Mouse (Mus musculus) CH12.LX (cell line): ENCODE results near the gene Galm. TPM values are rescaled to one million over a fixed set of nuclear protein-coding genes. Genes with fewer than 3 reads are reported as not detected.

ENCODE experiments used
- DNase-seq: peaks from one replicate; pipeline ENCODE4 v3.0.0-alpha.2; 2013; ENCODE audit errors: extremely low read depth
- H3K27ac ChIP-seq: 2 replicates; pipeline ENCODE4 v1.5.1; 2012; ENCODE audit warnings: low read depth, mild to moderate bottlenecking, control low read depth, moderate library complexity; ENCODE audit not compliant: insufficient read depth
- H3K27me3 ChIP-seq: replicated peaks from 2 replicates; pipeline ENCODE3; 2012; ENCODE audit warnings: inconsistent platforms
- H3K36me3 ChIP-seq, 2 experiments: replicated peaks in 1 of 2; 2 replicates each; pipeline versions ENCODE3 to v1.6.1; 2012; ENCODE audit warnings: inconsistent platforms in 1 of 2, low read length in 1 of 2, mild to moderate bottlenecking in 1 of 2, mixed read lengths in 1 of 2, moderate library complexity in 1 of 2; ENCODE audit not compliant: control insufficient read depth in 1 of 2, insufficient read depth in 1 of 2
- H3K4me1 ChIP-seq, 2 experiments: 2 replicates each; pipeline ENCODE4 v1.6.1; 2012; ENCODE audit warnings: inconsistent platforms in 1 of 2, moderate library complexity in 1 of 2; ENCODE audit not compliant: insufficient read depth in 2 of 2, control insufficient read depth in 1 of 2
- H3K4me2 ChIP-seq: 2 replicates; pipeline ENCODE4 v1.6.1; 2012; ENCODE audit warnings: low read depth, mild to moderate bottlenecking, control low read depth; ENCODE audit not compliant: poor library complexity, insufficient read depth, severe bottlenecking
- H3K4me3 ChIP-seq, 3 experiments: fragments of 150-350 bp in 1 of 3; sonication (generic) in 1 of 3; replicated peaks in 1 of 3; 2 replicates each; pipeline versions ENCODE3 to v1.5.1; 2011 to 2012; ENCODE audit warnings: low read depth in 2 of 3, low read length in 2 of 3, mild to moderate bottlenecking in 2 of 3, moderate library complexity in 2 of 3, control low read depth in 1 of 3, improper control_type of control experiment in 1 of 3, inconsistent platforms in 1 of 3, mixed read lengths in 1 of 3; ENCODE audit not compliant: poor library complexity in 1 of 3
- H3K79me2 ChIP-seq: replicated peaks from 2 replicates; pipeline ENCODE4 v1.6.1; 2012; ENCODE audit warnings: mild to moderate bottlenecking, moderate library complexity; ENCODE audit not compliant: control insufficient read depth, poor library complexity, insufficient read depth, severe bottlenecking; ENCODE audit errors: extremely low read depth
- H3K9ac ChIP-seq: 2 replicates; pipeline ENCODE4 v1.6.1; 2012; ENCODE audit warnings: low read depth, mild to moderate bottlenecking, control low read depth, moderate library complexity; ENCODE audit not compliant: insufficient read depth
- H3K9me3 ChIP-seq: replicated peaks from 2 replicates; pipeline ENCODE3; 2012; ENCODE audit warnings: low read length, inconsistent platforms, mixed read lengths
- CHD1 ChIP-seq: IDR thresholded peaks from 2 replicates; pipeline ENCODE4 v1.6.1; 2012; ENCODE audit warnings: low read depth, low read length, improper control_type of control experiment, inconsistent platforms
- CHD2 ChIP-seq: IDR thresholded peaks from 2 replicates; pipeline ENCODE4 v1.6.1; 2011; ENCODE audit warnings: low read length, improper control_type of control experiment
- CTCF ChIP-seq, 2 experiments: IDR thresholded peaks in 1 of 2; conservative IDR thresholded peaks in 1 of 2; 2 replicates each; pipeline ENCODE4 v1.5.1; 2011 to 2012; ENCODE audit warnings: low read depth in 2 of 2, low read length in 2 of 2, improper control_type of control experiment in 1 of 2, inconsistent platforms in 1 of 2, mild to moderate bottlenecking in 1 of 2, moderate library complexity in 1 of 2
- E2F4 ChIP-seq: IDR thresholded peaks from 2 replicates; pipeline ENCODE4 v1.6.1; 2011; ENCODE audit warnings: low read depth, low read length, improper control_type of control experiment; ENCODE audit not compliant: insufficient replicate concordance
- ETS1 ChIP-seq: conservative IDR thresholded peaks from 2 replicates; pipeline ENCODE4 v1.6.1; 2012; ENCODE audit warnings: low read depth, mild to moderate bottlenecking, inconsistent platforms, low read length, improper control_type of control experiment, moderate library complexity
- HCFC1 ChIP-seq: IDR thresholded peaks from 2 replicates; pipeline ENCODE4 v1.6.1; 2012; ENCODE audit warnings: low read depth, mild to moderate bottlenecking, inconsistent platforms, low read length, improper control_type of control experiment
- IRF4 ChIP-seq: IDR thresholded peaks from 2 replicates; pipeline ENCODE4 v1.6.1; 2014; ENCODE audit warnings: low read depth, mild to moderate bottlenecking, inconsistent platforms, low read length, improper control_type of control experiment
- JUND ChIP-seq: conservative IDR thresholded peaks from 2 replicates; pipeline ENCODE4 v1.6.1; 2011; ENCODE audit warnings: low read depth, low read length, improper control_type of control experiment
- KAT2A ChIP-seq: IDR thresholded peaks from 2 replicates; pipeline ENCODE4 v1.6.1; 2012; ENCODE audit warnings: low read length, improper control_type of control experiment, inconsistent platforms; ENCODE audit not compliant: insufficient replicate concordance
- MAFK ChIP-seq: IDR thresholded peaks from 2 replicates; pipeline ENCODE4 v1.6.1; 2011; ENCODE audit warnings: low read length, improper control_type of control experiment; ENCODE audit not compliant: insufficient replicate concordance
- MAZ ChIP-seq: IDR thresholded peaks from 2 replicates; pipeline ENCODE4 v1.6.1; 2012; ENCODE audit warnings: low read depth, mild to moderate bottlenecking, inconsistent platforms, low read length, improper control_type of control experiment, moderate library complexity
- MEF2A ChIP-seq: IDR thresholded peaks from 2 replicates; pipeline ENCODE4 v1.6.1; 2014; ENCODE audit warnings: low read depth, mild to moderate bottlenecking, inconsistent platforms, low read length, improper control_type of control experiment, borderline replicate concordance
- MXI1 ChIP-seq: IDR thresholded peaks from 2 replicates; pipeline ENCODE4 v1.6.1; 2011; ENCODE audit warnings: mild to moderate bottlenecking, low read depth, low read length, improper control_type of control experiment
- MYC ChIP-seq: IDR thresholded peaks from 2 replicates; pipeline ENCODE4 v1.6.1; 2011; ENCODE audit warnings: low read depth, mild to moderate bottlenecking, improper control_type of control experiment, low read length
- NELFE ChIP-seq: IDR thresholded peaks from 2 replicates; pipeline ENCODE4 v1.6.1; 2011; ENCODE audit warnings: low read depth, low read length, improper control_type of control experiment
- NRF1 ChIP-seq: IDR thresholded peaks from 2 replicates; pipeline ENCODE4 v1.6.1; 2014; ENCODE audit warnings: low read depth, mild to moderate bottlenecking, inconsistent platforms, low read length, improper control_type of control experiment, moderate library complexity
- PAX5 ChIP-seq: IDR thresholded peaks from 2 replicates; pipeline ENCODE4 v1.6.1; 2012; ENCODE audit warnings: low read length, inconsistent platforms, mixed read lengths
- RAD21 ChIP-seq: IDR thresholded peaks from 2 replicates; pipeline ENCODE4 v1.6.1; 2011; ENCODE audit warnings: low read depth, mild to moderate bottlenecking, low read length, improper control_type of control experiment, moderate library complexity
- SMC3 ChIP-seq: IDR thresholded peaks from 2 replicates; pipeline ENCODE4 v1.6.1; 2011; ENCODE audit warnings: low read depth, low read length, improper control_type of control experiment
- TBP ChIP-seq: conservative IDR thresholded peaks from 2 replicates; pipeline ENCODE4 v1.6.1; 2011; ENCODE audit warnings: low read depth, low read length, improper control_type of control experiment
- UBTF ChIP-seq: IDR thresholded peaks from 2 replicates; pipeline ENCODE4 v1.6.1; 2012; ENCODE audit warnings: low read depth, mild to moderate bottlenecking, inconsistent platforms, low read length, improper control_type of control experiment, moderate library complexity
- ZC3H11A ChIP-seq: IDR thresholded peaks from 2 replicates; pipeline ENCODE4 v1.6.1; 2012; ENCODE audit warnings: low read depth, mild to moderate bottlenecking, inconsistent platforms, low read length, improper control_type of control experiment
- ZKSCAN1 ChIP-seq: IDR thresholded peaks from 2 replicates; pipeline ENCODE4 v1.6.1; 2012; ENCODE audit warnings: low read depth, inconsistent platforms, low read length, improper control_type of control experiment, borderline replicate concordance
- dilution Hi-C: fragments of 300-500 bp; cut with MboI; formaldehyde crosslinking; loops from 2 replicates; pipeline ENCODE4 v1.14.3; 2020; ENCODE audit warnings: low sequenced_read_pairs; ENCODE audit not compliant: extremely low pct_unique_long_range_greater_than_20kb, extremely low pct_ligation_motif_present
- in situ Hi-C: fragments of 300-500 bp; cut with MboI; formaldehyde crosslinking; loops from 3 replicates; pipeline ENCODE4 v1.14.3; 2019; ENCODE audit warnings: low sequenced_read_pairs, low pct_ligation_motif_present, low pct_unique_long_range_greater_than_20kb, mixed read lengths
- polyA plus RNA-seq: library from polyadenylated mRNA; unstranded; fragments of >175 nt; gene quantifications from 2 replicates; pipeline ENCODE4 v1.2.1, GENCODE M21; 2012; ENCODE audit warnings: low read depth; ENCODE audit not compliant: insufficient read length
- total RNA-seq, 2 experiments: library from RNA; depleted of rRNA; stranded (reverse); fragments of 300-350 nt in 1 of 2; fragments of >200 nt in 1 of 2; gene quantifications; 2 replicates each; pipeline ENCODE4 v1.2.3; 2012 to 2014

Galm gene
- total and polyA plus RNA-seq, 3 experiments = 0.09 TPM; not detected in 2

DNA sequence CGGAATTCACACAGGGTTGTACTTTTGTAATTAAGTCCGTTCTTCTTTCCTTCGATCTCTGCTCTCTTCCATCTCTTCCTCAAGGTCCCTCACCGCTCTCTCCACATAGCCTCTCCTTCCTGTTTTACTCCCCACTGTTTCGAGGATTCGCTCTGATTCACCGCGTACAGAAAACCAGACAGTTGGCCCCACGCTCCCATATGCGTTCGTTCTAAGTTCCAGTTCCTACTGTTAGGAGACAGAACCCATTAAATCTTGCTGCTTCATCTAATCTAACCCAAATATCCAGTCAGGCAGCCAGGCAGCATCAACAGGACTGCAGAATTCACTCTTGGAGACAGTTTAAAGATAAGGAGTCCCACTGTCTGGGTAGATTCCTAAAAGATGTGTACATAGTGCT is 40.7 kb upstream of the Galm start:
- in situ Hi-C loops (no loop called here), dilution Hi-C loops (no loop called here)
- Histone ChIP-seq H3K27ac (no peak overlapping the region), H3K4me3 (no peak overlapping the region), H3K36me3 (no peaks in the 10 kb centered on the region), H3K79me2 (no peaks in the 10 kb centered on the region), H3K4me2 (no peak overlapping the region), H3K9me3 (peaks cover 11% of the 10 kb centered on the region), H3K9ac (no peak overlapping the region), H3K4me1 (no peaks in the 10 kb centered on the region)
- TF ChIP-seq E2F4 (no peak), NRF1 (no peak), SMC3 (no peak), MYC (no peak), IRF4 (no peak), HCFC1 (no peak), ZKSCAN1 (no peak), CHD2 (no peak), PAX5 (no peak)
- TF ChIP-seq, all 38 proteins: peak for 0
- DNase-seq = no peak
- H3K27me3 ChIP-seq = peaks cover 43% of the 10 kb centered on the region

DNA sequence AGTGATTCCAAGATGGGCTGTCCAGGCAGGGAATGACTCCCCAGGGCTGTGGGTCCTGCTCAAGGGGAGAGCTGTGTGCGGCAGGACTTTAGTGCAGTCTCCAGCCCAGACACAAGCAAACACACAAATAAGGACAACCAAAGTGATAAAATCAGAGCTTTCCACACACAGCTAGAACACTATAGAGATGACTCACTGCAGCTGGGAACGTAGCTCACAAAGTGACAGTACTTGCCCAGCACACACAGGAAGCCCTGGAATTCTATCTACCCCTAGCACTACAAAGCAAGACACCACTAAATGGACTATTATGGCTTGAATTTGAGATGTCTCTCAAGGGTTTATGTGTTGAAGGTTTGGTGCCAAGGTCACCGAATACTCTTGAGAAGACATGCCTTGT is 39.1 kb upstream of the Galm start:
- H3K27me3 ChIP-seq = peaks cover 38% of the 10 kb centered on the region
- no peaks in the 10 kb centered on the region for H3K79me2 ChIP-seq
- TF ChIP-seq MYC (no peak), E2F4 (no peak), NRF1 (no peak), RAD21 (no peak)
- H3K36me3 ChIP-seq = no peaks in the 10 kb centered on the region
- no peak for DNase-seq
- H3K9me3 ChIP-seq = peaks cover 11% of the 10 kb centered on the region
- in situ Hi-C loops (no loop called here), dilution Hi-C loops (no loop called here)
- no peaks in the 10 kb centered on the region for H3K4me1 ChIP-seq
- no peak overlapping the region for H3K27ac ChIP-seq
- no peak overlapping the region for H3K9ac ChIP-seq
- H3K4me2 ChIP-seq = no peak overlapping the region
- H3K4me3 ChIP-seq = no peak overlapping the region

DNA sequence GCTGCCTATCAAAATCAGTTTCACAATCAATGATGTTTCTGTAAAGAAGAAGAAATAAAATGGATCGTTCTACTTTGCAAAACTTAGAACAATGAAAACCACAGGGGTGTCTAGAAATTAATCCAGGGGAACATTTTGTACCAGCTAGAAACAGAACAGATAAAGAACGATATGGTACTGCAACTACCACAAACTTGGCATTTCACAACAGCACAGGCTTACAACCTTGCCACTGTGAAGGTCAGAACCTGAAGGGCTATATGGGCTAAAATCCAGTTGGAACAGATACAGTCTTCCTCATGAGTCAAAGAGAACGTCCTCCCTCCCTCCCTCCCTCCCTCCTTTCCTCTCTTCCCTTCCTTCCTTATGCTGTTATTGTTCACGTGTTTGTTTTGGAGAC is 36.7 kb upstream of the Galm start:
- Histone ChIP-seq H3K4me1 (no peaks in the 10 kb centered on the region), H3K36me3 (no peaks in the 10 kb centered on the region), H3K79me2 (no peaks in the 10 kb centered on the region), H3K9ac (no peak overlapping the region), H3K4me3 (no peak overlapping the region), H3K27ac (no peak overlapping the region), H3K4me2 (no peak overlapping the region), H3K27me3 (peaks cover 31% of the 10 kb centered on the region), H3K9me3 (peaks cover 5% of the 10 kb centered on the region)
- in situ Hi-C loops (no loop called here), dilution Hi-C loops (no loop called here)
- no peak for DNase-seq
- no peak for TF ChIP-seq IRF4
- no peak for TF ChIP-seq MEF2A
- no peak for TF ChIP-seq ETS1
- no peak for TF ChIP-seq MAFK
- no peak for TF ChIP-seq CHD1
- no peak for TF ChIP-seq MAZ
- TF ChIP-seq KAT2A = no peak
- no peak for TF ChIP-seq ZC3H11A
- TF ChIP-seq CTCF (conservative IDR thresholded peaks at IDR 0.05 in 1 of 2, IDR thresholded peaks at IDR 0.05 in 1 of 2; ENCODE audit: low read depth in 2 of 2, low read length in 2 of 2) = no peak
- TF ChIP-seq JUND = no peak
- no peak for TF ChIP-seq NRF1
- TF ChIP-seq NELFE = no peak
- no peak for TF ChIP-seq TBP
- TF ChIP-seq ZKSCAN1 = no peak
- no peak for TF ChIP-seq MXI1
- no peak for TF ChIP-seq UBTF
